Mouse (Mus musculus): Measurements from ENCODE around the gene Fkbp6. TPM values are rescaled to one million over a fixed set of nuclear protein-coding genes. Genes with fewer than 3 reads are reported as not detected.

Gene Fkbp6
- polyA plus RNA-seq, 1 experiment from 2014 or later = not detected

GRCm38 (mm10) chr5:135337575-135337974 lies 12.3 kb downstream of the Fkbp6 start:
- Histone ChIP-seq H3K27me3 (ENCODE audit: control insufficient read depth, insufficient read depth, low read length) (no peaks in the 10 kb centered on the region), H3K36me3 (ENCODE audit: control insufficient read depth, insufficient read depth, low read length) (no peaks in the 10 kb centered on the region), H3K9ac (ENCODE audit: low read length) (no peak overlapping the region), H3K4me3 (ENCODE audit: low read depth, low read length) (no peak overlapping the region), H3K4me1 (ENCODE audit: control insufficient read depth, insufficient read depth, low read length) (no peaks in the 10 kb centered on the region), H3K4me2 (no peak overlapping the region), H3K9me3 (ENCODE audit: control insufficient read depth, low read length) (no peaks in the 10 kb centered on the region), H3K27ac (ENCODE audit: low read depth, low read length) (no peak overlapping the region)
- ATAC-seq (ENCODE audit: low FRiP score) (no peak), DNase-seq (ENCODE audit: low spot score, missing footprints) (no peak)
- WGBS = 75% methylated on average over 3 of the region's 3 CpGs

- H3K9ac ChIP-seq (ENCODE audit: low read length) = no peak overlapping the region
- H3K4me1 ChIP-seq (ENCODE audit: control insufficient read depth, insufficient read depth, low read length) = no peaks in the 10 kb centered on the region
- no peaks in the 10 kb centered on the region for H3K27me3 ChIP-seq (ENCODE audit: control insufficient read depth, insufficient read depth, low read length)
- DNase-seq (ENCODE audit: low spot score, missing footprints) (no peak), ATAC-seq (ENCODE audit: low FRiP score) (no peak)
- no peaks in the 10 kb centered on the region for H3K9me3 ChIP-seq (ENCODE audit: control insufficient read depth, low read length)
- no peak overlapping the region for H3K4me3 ChIP-seq (ENCODE audit: low read depth, low read length)
- no peak overlapping the region for H3K27ac ChIP-seq (ENCODE audit: low read depth, low read length)
- H3K36me3 ChIP-seq (ENCODE audit: control insufficient read depth, insufficient read depth, low read length) = no peaks in the 10 kb centered on the region
- WGBS = 86% methylated on average over 6 of the region's 6 CpGs
- H3K4me2 ChIP-seq = no peak overlapping the region
Measured at GRCm38 (mm10) chr5:135331161-135331560, 18.7 kb downstream of the Fkbp6 start.

- no peak overlapping the region for H3K9ac ChIP-seq (ENCODE audit: low read length)
- no peak overlapping the region for H3K4me3 ChIP-seq (ENCODE audit: low read depth, low read length)
- no peak for ATAC-seq (ENCODE audit: low FRiP score)
- H3K36me3 ChIP-seq (ENCODE audit: control insufficient read depth, insufficient read depth, low read length) = no peaks in the 10 kb centered on the region
- 86% methylated on average over 5 of the region's 5 CpGs for WGBS
- no peak overlapping the region for H3K4me2 ChIP-seq
- no peak for DNase-seq (ENCODE audit: low spot score, missing footprints)
- no peaks in the 10 kb centered on the region for H3K9me3 ChIP-seq (ENCODE audit: control insufficient read depth, low read length)
- H3K27ac ChIP-seq (ENCODE audit: low read depth, low read length) = no peak overlapping the region
- no peaks in the 10 kb centered on the region for H3K27me3 ChIP-seq (ENCODE audit: control insufficient read depth, insufficient read depth, low read length)
- H3K4me1 ChIP-seq (ENCODE audit: control insufficient read depth, insufficient read depth, low read length) = no peaks in the 10 kb centered on the region
Measured at GRCm38 (mm10) chr5:135330201-135330600, 19.6 kb downstream of the Fkbp6 start.

GRCm38 (mm10) chr5:135329471-135329870 lies 20.4 kb downstream of the Fkbp6 start:
- no peaks in the 10 kb centered on the region for H3K27me3 ChIP-seq (ENCODE audit: control insufficient read depth, insufficient read depth, low read length)
- DNase-seq (ENCODE audit: low spot score, missing footprints) (no peak), ATAC-seq (ENCODE audit: low FRiP score) (no peak)
- no peak overlapping the region for H3K4me2 ChIP-seq
- no peaks in the 10 kb centered on the region for H3K4me1 ChIP-seq (ENCODE audit: control insufficient read depth, insufficient read depth, low read length)
- H3K9ac ChIP-seq (ENCODE audit: low read length) = no peak overlapping the region
- WGBS = 86% methylated on average over 4 of the region's 4 CpGs
- no peaks in the 10 kb centered on the region for H3K36me3 ChIP-seq (ENCODE audit: control insufficient read depth, insufficient read depth, low read length)
- H3K4me3 ChIP-seq (ENCODE audit: low read depth, low read length) = no peak overlapping the region
- no peaks in the 10 kb centered on the region for H3K9me3 ChIP-seq (ENCODE audit: control insufficient read depth, low read length)
- no peak overlapping the region for H3K27ac ChIP-seq (ENCODE audit: low read depth, low read length)

GRCm38 (mm10) chr5:135326121-135326659 lies 23.7 kb downstream of the Fkbp6 start:
- no peak for ATAC-seq (ENCODE audit: low FRiP score)
- Histone ChIP-seq H3K27me3 (ENCODE audit: control insufficient read depth, insufficient read depth, low read length) (no peaks in the 10 kb centered on the region), H3K9ac (ENCODE audit: low read length) (no peak overlapping the region), H3K4me1 (ENCODE audit: control insufficient read depth, insufficient read depth, low read length) (no peaks in the 10 kb centered on the region), H3K9me3 (ENCODE audit: control insufficient read depth, low read length) (no peaks in the 10 kb centered on the region), H3K27ac (ENCODE audit: low read depth, low read length) (no peak overlapping the region), H3K36me3 (ENCODE audit: control insufficient read depth, insufficient read depth, low read length) (no peaks in the 10 kb centered on the region), H3K4me3 (ENCODE audit: low read depth, low read length) (no peak overlapping the region), H3K4me2 (no peak overlapping the region)
- 9% methylated on average over 3 of the region's 3 CpGs for WGBS
- DNase-seq (ENCODE audit: low spot score, missing footprints) = no peak

- Histone ChIP-seq H3K27ac (ENCODE audit: low read depth, low read length) (no peak overlapping the region), H3K36me3 (ENCODE audit: control insufficient read depth, insufficient read depth, low read length) (no peaks in the 10 kb centered on the region), H3K9ac (ENCODE audit: low read length) (no peak overlapping the region), H3K4me3 (ENCODE audit: low read depth, low read length) (no peak overlapping the region), H3K9me3 (ENCODE audit: control insufficient read depth, low read length) (no peaks in the 10 kb centered on the region), H3K4me1 (ENCODE audit: control insufficient read depth, insufficient read depth, low read length) (no peaks in the 10 kb centered on the region), H3K27me3 (ENCODE audit: control insufficient read depth, insufficient read depth, low read length) (no peaks in the 10 kb centered on the region), H3K4me2 (no peak overlapping the region)
- 79% methylated on average over 1 of the region's 1 CpGs for WGBS
- ATAC-seq (ENCODE audit: low FRiP score) = no peak
- DNase-seq (ENCODE audit: low spot score, missing footprints) = no peak
Measured at GRCm38 (mm10) chr5:135322197-135322596, 27.6 kb downstream of the Fkbp6 start.

- no peaks in the 10 kb centered on the region for H3K27me3 ChIP-seq (ENCODE audit: control insufficient read depth, insufficient read depth, low read length)
- WGBS = 55% methylated on average over 2 of the region's 2 CpGs
- ATAC-seq (ENCODE audit: low FRiP score) = no peak
- H3K36me3 ChIP-seq (ENCODE audit: control insufficient read depth, insufficient read depth, low read length) = no peaks in the 10 kb centered on the region
- H3K4me2 ChIP-seq = no peak overlapping the region
- H3K27ac ChIP-seq (ENCODE audit: low read depth, low read length) = no peak overlapping the region
- no peaks in the 10 kb centered on the region for H3K4me1 ChIP-seq (ENCODE audit: control insufficient read depth, insufficient read depth, low read length)
- H3K9me3 ChIP-seq (ENCODE audit: control insufficient read depth, low read length) = no peaks in the 10 kb centered on the region
- no peak for DNase-seq (ENCODE audit: low spot score, missing footprints)
- H3K9ac ChIP-seq (ENCODE audit: low read length) = no peak overlapping the region
- H3K4me3 ChIP-seq (ENCODE audit: low read depth, low read length) = no peak overlapping the region
Measured at GRCm38 (mm10) chr5:135319856-135320255, 30.0 kb downstream of the Fkbp6 start.

- H3K4me1 ChIP-seq (ENCODE audit: control insufficient read depth, insufficient read depth, low read length) = no peaks in the 10 kb centered on the region
- ATAC-seq (ENCODE audit: low FRiP score) = no peak
- H3K27me3 ChIP-seq (ENCODE audit: control insufficient read depth, insufficient read depth, low read length) = no peaks in the 10 kb centered on the region
- no peak overlapping the region for H3K4me3 ChIP-seq (ENCODE audit: low read depth, low read length)
- 85% methylated on average over 3 of the region's 3 CpGs for WGBS
- no peak for DNase-seq (ENCODE audit: low spot score, missing footprints)
- no peaks in the 10 kb centered on the region for H3K9me3 ChIP-seq (ENCODE audit: control insufficient read depth, low read length)
- no peak overlapping the region for H3K9ac ChIP-seq (ENCODE audit: low read length)
- no peak overlapping the region for H3K27ac ChIP-seq (ENCODE audit: low read depth, low read length)
- H3K36me3 ChIP-seq (ENCODE audit: control insufficient read depth, insufficient read depth, low read length) = no peaks in the 10 kb centered on the region
- no peak overlapping the region for H3K4me2 ChIP-seq
Measured at GRCm38 (mm10) chr5:135316177-135316576, 33.7 kb downstream of the Fkbp6 start.

- Histone ChIP-seq H3K9me3 (ENCODE audit: control insufficient read depth, low read length) (no peaks in the 10 kb centered on the region), H3K27ac (ENCODE audit: low read depth, low read length) (no peak overlapping the region), H3K4me3 (ENCODE audit: low read depth, low read length) (no peak overlapping the region), H3K4me1 (ENCODE audit: control insufficient read depth, insufficient read depth, low read length) (no peaks in the 10 kb centered on the region), H3K27me3 (ENCODE audit: control insufficient read depth, insufficient read depth, low read length) (no peaks in the 10 kb centered on the region), H3K4me2 (no peak overlapping the region), H3K9ac (ENCODE audit: low read length) (no peak overlapping the region), H3K36me3 (ENCODE audit: control insufficient read depth, insufficient read depth, low read length) (no peaks in the 10 kb centered on the region)
- ATAC-seq (ENCODE audit: low FRiP score) = no peak
- no peak for DNase-seq (ENCODE audit: low spot score, missing footprints)
- WGBS = 46% methylated on average over 10 of the region's 10 CpGs
Measured at GRCm38 (mm10) chr5:135306321-135306965, 43.4 kb downstream of the Fkbp6 start.
